Mouse (Mus musculus) midbrain, embryonic 16.5 days (tissue): ENCODE measurements around the gene Commd9. TPM values are rescaled to one million over a fixed set of nuclear protein-coding genes. Genes with fewer than 3 reads are reported as not detected.

ENCODE experiments used
- ATAC-seq: fragments of 200-750 bp; cut with Nextera tagmentation; 2 replicates; pipeline ENCODE4 v1.8.0; 2017; ENCODE audit warnings: moderate TSS enrichment
- H3K27ac ChIP-seq: fragments of 300-500 bp; sonication (generic); 2 replicates; pipeline ENCODE4 v1.5.1; 2014; ENCODE audit warnings: mild to moderate bottlenecking, low read length, mixed read lengths
- H3K27me3 ChIP-seq: fragments of 300-500 bp; sonication (generic); 2 replicates; pipeline ENCODE4 v1.6.1; 2014; ENCODE audit warnings: low read depth, low read length, mixed read lengths; ENCODE audit not compliant: control insufficient read depth, insufficient read depth
- H3K36me3 ChIP-seq: fragments of 300-500 bp; sonication (generic); 2 replicates; pipeline ENCODE4 v1.6.1; 2014; ENCODE audit warnings: mild to moderate bottlenecking, low read length, moderate library complexity, mixed read lengths; ENCODE audit not compliant: control insufficient read depth, insufficient read depth
- H3K4me1 ChIP-seq: fragments of 300-500 bp; sonication (generic); 2 replicates; pipeline ENCODE4 v1.6.1; 2014; ENCODE audit warnings: mild to moderate bottlenecking, low read length, mixed read lengths; ENCODE audit not compliant: control insufficient read depth, insufficient read depth
- H3K4me2 ChIP-seq: fragments of 300-500 bp; sonication (generic); 2 replicates; pipeline ENCODE4 v1.6.1; 2014; ENCODE audit warnings: mild to moderate bottlenecking, low read length, mixed read lengths
- H3K4me3 ChIP-seq: fragments of 300-500 bp; sonication (generic); 2 replicates; pipeline ENCODE4 v1.5.1; 2014; ENCODE audit warnings: low read depth, mild to moderate bottlenecking, low read length, moderate library complexity, mixed read lengths
- H3K9ac ChIP-seq: fragments of 300-500 bp; sonication (generic); 2 replicates; pipeline ENCODE4 v1.6.1; 2014; ENCODE audit warnings: low read depth, low read length, mixed read lengths
- H3K9me3 ChIP-seq: fragments of 300-500 bp; sonication (generic); replicated peaks from 2 replicates; pipeline ENCODE4 v1.6.1; 2014; ENCODE audit warnings: mild to moderate bottlenecking, low read length, mixed read lengths; ENCODE audit not compliant: control insufficient read depth, poor library complexity, severe bottlenecking
- WGBS: fragments of 180-500 bp; shearing (Covaris S2); extraction: QIAGEN DNeasy Blood & Tissue Kit; methylation state at CpG from one replicate; pipeline ENCODE4 v1.1.7; 2014; 5-methylcytosine and 5-hydroxymethylcytosine counted together
- polyA plus RNA-seq: library from polyadenylated mRNA; unstranded; fragments of >200 nt; fragmentation: Nextera tagmentation; extraction: Ambion mirVana; gene quantifications from 2 replicates; pipeline ENCODE4 v1.2.1, GENCODE M21; 2015

Commd9 gene
- polyA plus RNA-seq, result 105 and 119 TPM in 2 replicates

DNA sequence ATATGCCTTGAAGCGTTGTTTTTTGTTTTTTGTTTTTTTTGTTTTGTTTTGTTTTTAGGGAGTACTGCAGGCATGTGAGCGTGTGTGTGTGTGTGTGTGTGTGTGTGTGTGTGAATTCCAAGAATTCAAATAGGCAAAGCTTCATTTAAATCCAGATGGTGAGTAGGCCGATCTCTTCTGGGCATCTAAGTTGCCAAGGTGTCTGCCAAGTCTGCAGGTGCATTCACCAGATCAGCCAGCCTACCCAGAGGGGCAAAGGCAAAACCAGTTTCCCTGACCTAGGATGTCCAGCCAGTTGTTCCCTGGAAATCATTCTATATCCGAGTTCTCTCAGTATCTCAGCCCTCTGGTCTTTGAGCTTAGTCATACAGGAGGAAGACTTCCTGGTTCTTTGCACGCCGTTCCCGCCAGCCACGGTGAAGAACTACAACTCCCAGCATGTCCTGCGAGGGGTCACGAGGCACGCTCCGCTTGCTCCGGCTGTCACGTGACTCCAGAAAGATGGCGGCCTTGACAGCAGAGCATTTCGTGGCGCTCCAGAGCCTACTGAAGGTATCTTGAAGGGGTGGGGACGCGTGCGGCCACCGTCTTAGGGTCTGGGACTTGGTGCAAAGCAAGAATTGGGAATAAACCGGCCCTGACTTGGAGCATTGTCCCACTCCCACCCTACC, at the start of gene Commd9:
Commd9 (plus strand) TSS at position 480 of the 671 bp plus-strand sequence.
- H3K4me2 ChIP-seq, result peak within 1 kb of the TSS; percentile 78
- peak; percentile 97 for ATAC-seq
- no peaks in the 10 kb centered on the region for H3K27me3 ChIP-seq
- no peaks in the 10 kb centered on the region for H3K9me3 ChIP-seq
- 12% methylated on average over 22 of the region's 22 CpGs for WGBS
- peak within 1 kb of the TSS; percentile 84 for H3K9ac ChIP-seq
- peaks cover 8% of the 10 kb centered on the region for H3K4me1 ChIP-seq
- H3K4me3 ChIP-seq, result peak within 1 kb of the TSS; percentile 75
- no peaks in the 10 kb centered on the region for H3K36me3 ChIP-seq
- H3K27ac ChIP-seq, result peak within 1 kb of the TSS; percentile 79

DNA sequence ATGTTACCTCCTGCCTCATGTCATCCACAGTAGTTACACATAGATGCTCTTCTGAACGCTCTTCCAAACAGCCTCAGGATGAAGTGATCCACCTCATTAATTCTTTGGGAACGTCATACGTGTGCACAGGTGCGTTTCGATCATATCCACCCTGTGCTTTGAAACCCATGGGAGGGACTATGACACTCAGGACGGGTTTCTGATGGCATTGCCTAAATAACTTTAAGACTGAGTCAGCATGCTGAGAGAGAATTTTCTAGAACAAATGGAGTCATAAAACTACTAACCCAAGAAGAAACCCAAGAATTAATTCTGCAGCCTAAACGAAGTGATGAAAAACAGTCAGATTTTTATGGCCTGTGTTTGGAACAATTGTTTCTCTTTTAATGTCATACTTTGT, 43.3 kb upstream of the Commd9 start:
- Histone ChIP-seq H3K36me3 (no peaks in the 10 kb centered on the region), H3K27ac (no peak overlapping the region), H3K4me1 (no peaks in the 10 kb centered on the region), H3K27me3 (no peaks in the 10 kb centered on the region), H3K9ac (no peak overlapping the region), H3K4me2 (no peak overlapping the region), H3K9me3 (no peaks in the 10 kb centered on the region), H3K4me3 (no peak overlapping the region)
- ATAC-seq, result no peak
- WGBS, result 86% methylated on average over 7 of the region's 7 CpGs

DNA sequence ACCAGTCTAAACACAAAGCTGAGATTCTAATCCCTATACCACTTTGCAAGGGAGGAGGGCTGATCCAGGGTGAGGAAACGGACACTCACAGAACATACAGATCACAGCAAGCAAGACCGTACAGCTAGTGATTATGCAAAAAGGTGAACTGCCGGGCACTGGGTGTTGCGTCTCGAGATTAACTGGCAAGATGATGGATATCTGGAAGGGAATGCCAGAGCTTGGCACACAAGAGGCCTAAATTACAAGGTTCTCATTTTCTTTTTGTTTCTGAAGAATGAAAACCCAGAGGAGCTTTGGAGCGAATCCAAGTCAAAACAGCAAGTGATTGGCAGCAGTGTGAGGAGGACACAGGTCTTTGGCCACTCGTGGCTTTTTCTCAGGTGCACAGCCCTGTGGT, 31.3 kb upstream of the Commd9 start:
- Histone ChIP-seq H3K27me3 (no peaks in the 10 kb centered on the region), H3K9ac (no peak overlapping the region), H3K4me1 (no peaks in the 10 kb centered on the region), H3K4me2 (no peak overlapping the region), H3K4me3 (no peak overlapping the region), H3K36me3 (no peaks in the 10 kb centered on the region), H3K9me3 (no peaks in the 10 kb centered on the region), H3K27ac (no peak overlapping the region)
- 57% methylated on average over 7 of the region's 7 CpGs for WGBS
- no peak for ATAC-seq

DNA sequence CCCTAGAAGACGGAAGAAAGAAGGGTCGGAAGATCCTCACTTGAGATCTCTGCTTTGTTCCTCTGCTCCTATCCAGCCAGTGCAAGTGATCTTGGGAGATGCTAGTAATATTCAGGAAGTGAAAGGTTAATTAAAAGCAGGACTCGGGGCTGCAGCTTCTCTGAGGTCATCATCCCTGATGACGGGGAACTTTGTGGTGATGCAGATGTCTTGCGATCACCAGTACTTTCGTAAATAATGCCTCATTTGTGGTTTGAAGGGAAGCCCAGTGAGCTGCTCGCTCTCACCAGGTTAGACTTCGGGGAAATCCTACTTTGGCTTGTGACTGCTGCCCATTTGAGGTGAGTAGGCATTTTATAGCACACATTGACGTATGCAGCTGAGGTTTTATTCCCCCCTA, 29.9 kb upstream of the Commd9 start:
- Histone ChIP-seq H3K4me1 (no peaks in the 10 kb centered on the region), H3K27ac (no peak overlapping the region), H3K9me3 (no peaks in the 10 kb centered on the region), H3K36me3 (no peaks in the 10 kb centered on the region), H3K4me2 (no peak overlapping the region), H3K4me3 (no peak overlapping the region), H3K9ac (no peak overlapping the region), H3K27me3 (no peaks in the 10 kb centered on the region)
- 89% methylated on average over 9 of the region's 9 CpGs for WGBS
- ATAC-seq, result no peak

DNA sequence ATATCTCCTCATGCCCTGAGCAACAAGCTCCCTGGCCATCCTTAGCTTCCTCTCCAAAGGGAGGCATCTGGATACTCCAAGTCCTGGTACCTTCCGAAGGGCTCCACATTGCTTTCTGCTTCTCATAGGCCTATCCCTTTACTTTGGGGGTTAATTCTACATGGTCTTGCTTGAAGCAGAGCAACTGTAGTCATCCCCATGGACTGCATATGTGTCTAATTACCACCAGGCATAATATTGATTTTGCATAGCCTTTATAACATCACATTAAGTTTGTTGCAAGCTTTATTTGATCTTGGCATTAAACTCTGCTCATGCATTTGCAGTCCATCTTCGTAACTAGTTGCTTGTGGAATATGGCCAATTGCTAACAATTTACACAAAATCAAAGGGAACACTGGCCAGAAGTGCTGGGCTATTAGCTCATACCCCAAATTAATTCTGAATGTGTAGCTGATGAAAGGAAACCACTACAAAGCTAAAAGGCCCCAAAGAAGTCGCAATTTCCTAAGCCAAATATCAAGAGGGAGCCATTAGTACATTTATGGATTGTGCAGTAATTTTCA, 25.0 kb upstream of the Commd9 start:
- no peaks in the 10 kb centered on the region for H3K9me3 ChIP-seq
- H3K4me3 ChIP-seq, result no peak overlapping the region
- H3K27me3 ChIP-seq, result no peaks in the 10 kb centered on the region
- no peak overlapping the region for H3K4me2 ChIP-seq
- H3K9ac ChIP-seq, result no peak overlapping the region
- no peaks in the 10 kb centered on the region; the same call in 1 of the 2 replicates for H3K4me1 ChIP-seq
- no peak overlapping the region for H3K27ac ChIP-seq
- WGBS, result 81% methylated on average over 3 of the region's 3 CpGs
- no peak for ATAC-seq
- H3K36me3 ChIP-seq, result no peaks in the 10 kb centered on the region

DNA sequence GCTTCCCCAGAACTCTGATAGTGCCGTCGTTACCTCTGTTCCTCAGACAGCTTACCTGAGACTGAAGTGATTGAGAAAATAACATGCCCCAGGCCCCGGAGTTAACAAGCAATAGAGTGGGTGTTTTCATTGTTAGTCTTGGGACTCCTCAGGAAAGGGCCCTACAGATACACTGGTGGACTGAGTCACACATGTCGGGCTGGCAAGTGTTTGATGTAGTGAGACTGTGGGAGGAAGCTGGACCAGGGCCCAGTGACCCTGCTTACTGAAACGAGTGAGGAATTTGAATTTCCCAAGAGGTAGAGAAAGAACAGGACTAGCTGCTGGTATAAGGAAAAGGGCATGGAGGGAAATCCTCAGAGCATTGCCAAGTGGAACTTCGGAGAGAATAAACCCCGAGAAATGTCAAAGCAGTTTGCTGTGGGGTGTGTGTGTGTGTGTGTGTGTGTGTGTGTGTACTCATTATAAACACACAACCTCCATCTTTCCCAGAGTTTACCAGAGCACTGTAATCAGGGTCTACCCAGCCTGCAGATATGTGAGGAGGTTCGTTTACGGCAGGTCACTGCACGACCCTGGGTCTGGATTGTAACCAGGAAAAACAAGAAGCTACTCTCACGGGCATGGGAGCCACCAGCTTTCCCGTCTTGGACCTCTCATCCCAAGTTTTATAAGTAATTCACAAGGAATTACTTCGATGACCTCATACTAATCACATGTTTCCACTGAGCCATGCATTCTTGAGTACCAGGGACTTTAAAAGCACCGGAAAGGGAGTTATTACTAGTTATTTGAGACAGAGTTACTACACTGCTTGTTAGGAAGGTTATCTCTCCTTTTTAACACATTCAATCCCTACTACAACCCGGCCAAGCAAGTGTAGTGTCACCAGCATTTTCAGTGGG, 23.6 kb upstream of the Commd9 start:
- Histone ChIP-seq H3K4me1 (no peaks in the 10 kb centered on the region; the same call in 1 of the 2 replicates), H3K4me2 (no peak overlapping the region), H3K9ac (no peak overlapping the region), H3K36me3 (no peaks in the 10 kb centered on the region), H3K27ac (no peak overlapping the region), H3K27me3 (no peaks in the 10 kb centered on the region), H3K4me3 (no peak overlapping the region), H3K9me3 (no peaks in the 10 kb centered on the region)
- ATAC-seq, result peak; percentile 36; the same call in 1 of the 2 replicates
- WGBS, result 77% methylated on average over 15 of the region's 15 CpGs

DNA sequence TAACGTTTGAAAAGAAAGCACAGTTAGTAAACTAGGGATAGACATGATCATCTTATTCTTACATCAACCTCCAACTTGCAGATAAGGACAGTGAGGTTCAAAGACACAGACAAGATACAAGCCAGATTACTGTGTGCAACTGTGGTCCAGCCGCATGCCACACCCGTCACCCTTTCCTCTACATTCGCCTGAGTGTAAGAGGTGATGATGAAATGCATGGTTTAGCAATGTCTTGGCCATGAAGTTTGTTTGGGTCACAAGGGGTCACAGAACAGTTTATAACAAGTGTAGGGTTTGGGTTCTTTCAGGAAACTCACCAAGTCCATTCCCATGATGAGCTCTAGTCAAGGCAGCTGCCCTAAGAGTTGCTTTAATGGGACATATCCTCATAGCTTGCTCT, 17.4 kb upstream of the Commd9 start:
- Histone ChIP-seq H3K4me3 (no peak overlapping the region), H3K27ac (no peak overlapping the region), H3K36me3 (no peaks in the 10 kb centered on the region), H3K27me3 (no peaks in the 10 kb centered on the region), H3K4me2 (no peak overlapping the region), H3K9ac (no peak overlapping the region), H3K9me3 (no peaks in the 10 kb centered on the region), H3K4me1 (no peaks in the 10 kb centered on the region)
- WGBS, result 92% methylated on average over 4 of the region's 4 CpGs
- no peak for ATAC-seq

DNA sequence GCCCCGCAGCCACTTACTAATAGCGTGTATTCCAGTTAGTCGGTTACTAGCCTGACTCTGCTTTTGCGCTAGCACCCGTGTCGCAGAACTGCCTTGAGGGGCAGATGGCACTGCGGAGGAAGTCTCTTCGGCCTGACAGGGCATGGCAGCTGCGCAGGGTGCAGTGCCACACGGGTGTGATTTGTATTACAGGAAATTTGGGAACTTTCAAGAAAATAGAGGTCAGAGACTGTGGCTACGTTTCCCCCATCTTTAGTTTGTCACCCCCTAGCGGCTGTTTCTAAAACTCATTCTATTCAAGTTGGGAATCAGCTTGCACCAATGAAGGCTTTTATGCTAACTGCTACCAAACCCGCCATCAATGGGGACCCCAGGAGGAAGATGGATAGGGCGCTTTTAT, 14.9 kb upstream of the Commd9 start:
- H3K4me1 ChIP-seq, result no peaks in the 10 kb centered on the region
- peak; percentile 28; the same call in 1 of the 2 replicates for ATAC-seq
- no peak overlapping the region for H3K4me3 ChIP-seq
- H3K36me3 ChIP-seq, result no peaks in the 10 kb centered on the region
- H3K9me3 ChIP-seq, result no peaks in the 10 kb centered on the region
- no peaks in the 10 kb centered on the region for H3K27me3 ChIP-seq
- 0 out of 2 replicates have a peak overlapping the region, but pooled peaks have one; percentile 19 for H3K4me2 ChIP-seq
- 28% methylated on average over 14 of the region's 14 CpGs for WGBS
- no peak overlapping the region for H3K27ac ChIP-seq
- H3K9ac ChIP-seq, result 0 out of 2 replicates have a peak overlapping the region, but pooled peaks have one; percentile 30
